Mouse (Mus musculus): ENCODE data around the gene Gjb2. TPM values are rescaled to one million over a fixed set of nuclear protein-coding genes. Genes with fewer than 3 reads are reported as not detected.

Gene Gjb2
- polyA plus RNA-seq, 1 experiment from 2014 or later, result 11.0 TPM

DNA sequence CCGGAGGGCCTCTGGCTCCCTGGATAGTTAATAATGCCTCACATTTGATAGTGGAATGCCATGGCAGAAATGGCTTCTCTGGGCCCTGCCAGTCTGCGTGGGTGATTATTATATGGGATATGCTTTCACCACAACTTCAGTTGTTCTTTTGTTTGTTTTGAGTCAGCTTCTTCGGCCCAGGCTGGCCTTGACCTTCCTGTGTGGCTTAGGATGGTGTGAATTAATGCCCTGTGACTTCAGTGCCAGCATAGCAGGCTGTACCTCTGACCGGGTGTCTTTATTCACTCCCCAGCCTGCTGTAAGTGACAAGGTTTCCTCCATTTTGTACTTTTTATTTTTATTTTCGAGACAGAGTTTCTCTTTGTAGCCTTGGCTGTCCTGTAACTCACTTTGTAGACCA, 3.4 kb upstream of the Gjb2 start:
- whole genome bisulfite sequencing, result 73% methylated on average over 5 of the region's 5 CpGs
- H3K27ac ChIP-seq (ENCODE audit: low read depth, low read length), result no peak overlapping the region
- H3K4me2 ChIP-seq (ENCODE audit: low read length), result no peak overlapping the region
- peaks cover 8% of the 10 kb centered on the region; the same call in 1 of the 2 replicates for H3K4me1 ChIP-seq (ENCODE audit: control insufficient read depth, insufficient read depth, low read length)
- H3K9ac ChIP-seq (ENCODE audit: low read length), result no peak overlapping the region
- no peaks in the 10 kb centered on the region for H3K9me3 ChIP-seq (replicated peaks; ENCODE audit: control insufficient read depth, low read length)
- no peaks in the 10 kb centered on the region for H3K36me3 ChIP-seq (ENCODE audit: control insufficient read depth, insufficient read depth, low read length)
- H3K4me3 ChIP-seq (ENCODE audit: low read depth, low read length), result no peak overlapping the region
- peaks cover 42% of the 10 kb centered on the region for H3K27me3 ChIP-seq (replicated peaks; ENCODE audit: control insufficient read depth, insufficient read depth, low read length)
- DNase-seq (ENCODE audit: low spot score), result no peak
- no peak for ATAC-seq

DNA sequence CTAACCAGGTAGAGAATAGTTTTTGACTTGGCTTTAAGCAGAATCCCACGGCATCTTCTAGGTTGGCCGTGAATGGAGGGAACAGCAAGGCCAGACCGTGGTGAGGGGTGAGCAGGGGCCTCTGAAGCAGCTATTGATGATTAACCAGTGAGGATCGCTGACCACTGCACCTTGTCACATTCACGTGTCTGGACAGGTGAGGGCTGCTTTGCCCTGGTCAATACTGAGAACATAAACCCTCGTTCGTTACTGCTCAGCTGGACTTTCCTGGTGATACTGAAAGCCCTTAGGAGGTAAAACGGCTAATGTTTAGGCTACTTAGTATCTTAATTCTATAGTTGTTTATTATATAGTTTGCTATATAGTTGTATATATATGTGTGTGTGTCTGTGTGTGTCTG, 2.6 kb upstream of the Gjb2 start:
- Histone ChIP-seq H3K36me3 (ENCODE audit: control insufficient read depth, insufficient read depth, low read length) (no peaks in the 10 kb centered on the region), H3K4me3 (ENCODE audit: low read depth, low read length) (no peak overlapping the region), H3K9ac (ENCODE audit: low read length) (no peak overlapping the region), H3K9me3 (replicated peaks; ENCODE audit: control insufficient read depth, low read length) (no peaks in the 10 kb centered on the region), H3K4me2 (ENCODE audit: low read length) (no peak overlapping the region), H3K27ac (ENCODE audit: low read depth, low read length) (no peak overlapping the region), H3K4me1 (ENCODE audit: control insufficient read depth, insufficient read depth, low read length) (peaks cover 8% of the 10 kb centered on the region; the same call in 1 of the 2 replicates), H3K27me3 (replicated peaks; ENCODE audit: control insufficient read depth, insufficient read depth, low read length) (peaks cover 46% of the 10 kb centered on the region)
- DNase-seq (ENCODE audit: low spot score) (no peak), ATAC-seq (no peak)
- WGBS, result 83% methylated on average over 8 of the region's 8 CpGs

DNA sequence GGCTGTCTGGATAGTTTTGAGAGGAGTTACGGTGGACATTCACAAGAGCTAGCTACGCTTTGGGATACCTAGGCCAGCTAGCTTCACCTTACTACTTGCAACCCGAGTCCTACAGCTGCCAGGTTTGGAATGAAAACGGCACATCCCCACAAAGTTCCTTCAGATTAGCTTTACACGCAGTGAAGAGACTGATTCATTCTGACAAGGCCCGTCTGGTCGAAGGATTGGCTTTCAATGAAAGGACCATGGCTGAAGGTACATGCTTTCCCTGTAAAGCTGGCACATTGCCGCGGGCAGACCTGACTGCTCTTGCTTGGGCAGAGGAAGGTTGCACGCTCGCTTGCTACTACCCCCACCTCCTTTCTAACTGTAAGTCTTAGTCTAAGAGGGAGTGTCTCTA, 1.2 kb upstream of the Gjb2 start:
- H3K4me3 ChIP-seq (ENCODE audit: low read depth, low read length), result no peak overlapping the region
- no peak for DNase-seq (ENCODE audit: low spot score)
- H3K36me3 ChIP-seq (ENCODE audit: control insufficient read depth, insufficient read depth, low read length), result no peaks in the 10 kb centered on the region
- H3K27me3 ChIP-seq (replicated peaks; ENCODE audit: control insufficient read depth, insufficient read depth, low read length), result peaks cover 49% of the 10 kb centered on the region
- 39% methylated on average over 11 of the region's 11 CpGs for WGBS
- peaks cover 8% of the 10 kb centered on the region; the same call in 1 of the 2 replicates for H3K4me1 ChIP-seq (ENCODE audit: control insufficient read depth, insufficient read depth, low read length)
- H3K27ac ChIP-seq (ENCODE audit: low read depth, low read length), result no peak overlapping the region
- no peaks in the 10 kb centered on the region for H3K9me3 ChIP-seq (replicated peaks; ENCODE audit: control insufficient read depth, low read length)
- ATAC-seq, result no peak
- no peak overlapping the region for H3K4me2 ChIP-seq (ENCODE audit: low read length)
- H3K9ac ChIP-seq (ENCODE audit: low read length), result no peak overlapping the region

DNA sequence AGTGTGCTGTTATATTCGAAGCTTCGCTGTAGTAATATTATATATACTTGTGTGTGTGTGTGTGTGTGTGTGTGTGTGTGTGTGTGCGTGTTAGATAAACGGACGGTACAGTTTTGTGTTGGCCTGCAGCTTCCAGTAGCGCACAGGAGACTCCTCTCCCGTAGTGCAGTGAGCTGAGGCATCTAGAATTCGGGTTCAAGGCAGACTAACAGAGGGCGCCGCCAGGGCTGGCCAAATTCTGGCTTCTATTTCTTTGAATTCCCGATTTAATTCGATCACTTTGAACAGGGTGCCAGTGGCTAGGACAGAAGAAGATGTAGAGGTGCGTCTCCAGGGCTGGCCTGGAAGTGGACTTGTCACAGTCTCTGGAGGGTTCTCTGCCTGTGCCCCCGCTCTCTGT, 609 bp upstream of the Gjb2 start:
- H3K9me3 ChIP-seq (replicated peaks; ENCODE audit: control insufficient read depth, low read length), result no peaks in the 10 kb centered on the region
- peak overlapping the region; percentile 52; the same call in 1 of the 2 replicates for H3K4me3 ChIP-seq (ENCODE audit: low read depth, low read length)

DNA sequence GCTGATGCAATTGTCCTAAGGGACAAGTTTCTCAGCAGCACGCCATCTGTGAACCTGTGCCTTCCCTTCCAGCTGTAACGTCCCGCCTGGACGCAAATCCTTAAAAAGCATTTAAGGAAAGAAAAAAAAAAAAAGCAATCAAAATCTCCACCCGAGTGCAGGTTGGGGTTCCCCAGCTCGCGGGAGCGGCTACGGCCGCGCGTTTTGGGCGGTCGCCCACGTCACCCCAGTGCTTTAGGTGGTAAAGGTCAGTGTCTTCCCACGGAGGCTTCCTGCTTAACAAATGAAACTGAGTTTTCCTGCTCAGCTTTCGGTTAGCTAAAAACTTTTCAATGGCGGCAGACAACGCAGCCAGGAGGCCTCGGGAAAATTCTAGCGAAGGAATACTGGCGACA, 794 bp downstream of the Gjb2 start:
- DNase-seq (ENCODE audit: low spot score), result peak; percentile 22
- Histone ChIP-seq H3K4me3 (ENCODE audit: low read depth, low read length) (peak overlapping the region; percentile 52), H3K36me3 (ENCODE audit: control insufficient read depth, insufficient read depth, low read length) (no peaks in the 10 kb centered on the region), H3K9ac (ENCODE audit: low read length) (peak overlapping the region; percentile 58), H3K4me1 (ENCODE audit: control insufficient read depth, insufficient read depth, low read length) (peaks cover 8% of the 10 kb centered on the region; the same call in 1 of the 2 replicates), H3K27ac (ENCODE audit: low read depth, low read length) (no peak overlapping the region), H3K4me2 (ENCODE audit: low read length) (peak overlapping the region; percentile 99), H3K27me3 (replicated peaks; ENCODE audit: control insufficient read depth, insufficient read depth, low read length) (peaks cover 49% of the 10 kb centered on the region), H3K9me3 (replicated peaks; ENCODE audit: control insufficient read depth, low read length) (no peaks in the 10 kb centered on the region)
- WGBS, result 2% methylated on average over 22 of the region's 22 CpGs
- no peak for ATAC-seq

More for the DNA sequence above, 609 bp upstream of the Gjb2 start:
- WGBS, result 8% methylated on average over 14 of the region's 14 CpGs
- Histone ChIP-seq H3K27me3 (replicated peaks; ENCODE audit: control insufficient read depth, insufficient read depth, low read length) (peaks cover 49% of the 10 kb centered on the region), H3K36me3 (ENCODE audit: control insufficient read depth, insufficient read depth, low read length) (no peaks in the 10 kb centered on the region), H3K4me1 (ENCODE audit: control insufficient read depth, insufficient read depth, low read length) (peaks cover 8% of the 10 kb centered on the region; the same call in 1 of the 2 replicates), H3K9ac (ENCODE audit: low read length) (no peak overlapping the region), H3K4me2 (ENCODE audit: low read length) (peak overlapping the region; percentile 99), H3K27ac (ENCODE audit: low read depth, low read length) (no peak overlapping the region)
- ATAC-seq (no peak), DNase-seq (ENCODE audit: low spot score) (no peak)

DNA sequence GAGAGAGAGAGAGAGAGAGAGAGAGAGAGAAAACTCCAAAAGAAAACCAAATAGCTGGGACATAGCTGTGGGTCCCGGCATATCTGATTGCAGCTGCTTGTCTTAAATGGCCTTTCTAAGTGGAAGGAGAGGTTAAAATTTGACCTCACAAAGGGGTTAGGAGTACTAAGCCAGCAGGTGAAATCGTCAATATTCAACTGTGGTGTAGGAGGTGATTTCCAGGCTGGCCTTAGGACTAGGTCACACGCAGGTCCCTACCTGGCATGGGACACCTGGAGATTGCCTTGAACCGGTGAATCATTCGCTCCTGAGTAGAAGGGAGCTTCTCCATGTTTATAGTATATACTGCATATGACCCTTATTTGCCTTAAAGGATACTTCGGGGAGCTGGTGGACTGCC, 1.4 kb downstream of the Gjb2 start:
- H3K4me2 ChIP-seq (ENCODE audit: low read length), result no peak overlapping the region
- DNase-seq (ENCODE audit: low spot score), result no peak
- H3K4me1 ChIP-seq (ENCODE audit: control insufficient read depth, insufficient read depth, low read length), result peaks cover 8% of the 10 kb centered on the region; the same call in 1 of the 2 replicates
- no peak overlapping the region for H3K9ac ChIP-seq (ENCODE audit: low read length)
- WGBS, result 61% methylated on average over 6 of the region's 6 CpGs
- peaks cover 49% of the 10 kb centered on the region for H3K27me3 ChIP-seq (replicated peaks; ENCODE audit: control insufficient read depth, insufficient read depth, low read length)
- H3K4me3 ChIP-seq (ENCODE audit: low read depth, low read length), result no peak overlapping the region; the same call in 1 of the 2 replicates
- H3K36me3 ChIP-seq (ENCODE audit: control insufficient read depth, insufficient read depth, low read length), result no peaks in the 10 kb centered on the region
- H3K9me3 ChIP-seq (replicated peaks; ENCODE audit: control insufficient read depth, low read length), result no peaks in the 10 kb centered on the region
- no peak for ATAC-seq
- H3K27ac ChIP-seq (ENCODE audit: low read depth, low read length), result no peak overlapping the region

DNA sequence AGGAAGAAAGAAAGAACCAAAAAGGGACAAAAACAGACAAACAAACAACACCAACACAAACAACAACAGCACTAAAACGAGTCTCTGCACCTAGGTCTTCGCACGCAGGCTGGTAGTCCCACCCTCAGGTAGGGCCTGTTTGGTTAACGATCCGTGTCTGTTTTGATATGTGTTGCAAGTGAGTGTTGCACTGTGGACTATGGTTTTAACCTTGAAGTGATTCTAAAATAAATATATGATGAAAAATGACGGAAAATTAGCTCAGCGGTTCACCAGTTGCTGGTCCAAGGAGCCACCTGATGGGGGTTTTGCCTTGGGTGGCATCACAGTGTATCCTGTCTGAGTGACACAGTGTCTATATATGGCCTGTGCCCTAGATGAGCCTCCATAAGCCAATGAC, 2.9 kb downstream of the Gjb2 start:
- Histone ChIP-seq H3K4me1 (ENCODE audit: control insufficient read depth, insufficient read depth, low read length) (peaks cover 8% of the 10 kb centered on the region; the same call in 1 of the 2 replicates), H3K9ac (ENCODE audit: low read length) (no peak overlapping the region), H3K27ac (ENCODE audit: low read depth, low read length) (no peak overlapping the region), H3K9me3 (replicated peaks; ENCODE audit: control insufficient read depth, low read length) (no peaks in the 10 kb centered on the region), H3K27me3 (replicated peaks; ENCODE audit: control insufficient read depth, insufficient read depth, low read length) (peaks cover 44% of the 10 kb centered on the region), H3K4me3 (ENCODE audit: low read depth, low read length) (no peak overlapping the region), H3K4me2 (ENCODE audit: low read length) (no peak overlapping the region), H3K36me3 (ENCODE audit: control insufficient read depth, insufficient read depth, low read length) (no peaks in the 10 kb centered on the region)
- 89% methylated on average over 7 of the region's 7 CpGs for WGBS
- DNase-seq (ENCODE audit: low spot score), result no peak
- no peak for ATAC-seq

DNA sequence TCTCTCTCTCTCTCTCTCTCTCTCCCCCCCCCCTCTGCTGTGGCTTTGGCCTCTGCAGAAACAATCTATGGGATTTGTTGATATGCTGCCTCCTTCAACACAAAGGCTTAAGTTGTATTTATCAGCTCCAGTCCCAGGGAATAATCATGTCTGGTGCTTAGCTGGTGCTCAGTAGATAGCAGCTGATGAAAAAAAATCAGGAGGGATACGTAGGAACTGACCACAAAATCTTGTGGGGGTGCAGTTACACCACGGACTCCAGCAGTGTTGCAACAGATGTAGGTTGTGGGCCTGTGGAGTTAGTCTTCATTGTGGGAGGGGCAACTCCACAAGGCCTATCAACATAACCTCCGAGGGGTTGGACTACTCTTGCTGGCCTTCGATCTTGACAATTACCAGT, 8.6 kb downstream of the Gjb2 start:
- Histone ChIP-seq H3K27me3 (replicated peaks; ENCODE audit: control insufficient read depth, insufficient read depth, low read length) (no peaks in the 10 kb centered on the region), H3K27ac (ENCODE audit: low read depth, low read length) (no peak overlapping the region), H3K4me2 (ENCODE audit: low read length) (no peak overlapping the region), H3K4me1 (ENCODE audit: control insufficient read depth, insufficient read depth, low read length) (no peaks in the 10 kb centered on the region), H3K9me3 (replicated peaks; ENCODE audit: control insufficient read depth, low read length) (no peaks in the 10 kb centered on the region), H3K4me3 (ENCODE audit: low read depth, low read length) (no peak overlapping the region), H3K9ac (ENCODE audit: low read length) (no peak overlapping the region), H3K36me3 (ENCODE audit: control insufficient read depth, insufficient read depth, low read length) (no peaks in the 10 kb centered on the region)
- DNase-seq (ENCODE audit: low spot score) (no peak), ATAC-seq (no peak)
- WGBS, result 71% methylated on average over 4 of the region's 4 CpGs

DNA sequence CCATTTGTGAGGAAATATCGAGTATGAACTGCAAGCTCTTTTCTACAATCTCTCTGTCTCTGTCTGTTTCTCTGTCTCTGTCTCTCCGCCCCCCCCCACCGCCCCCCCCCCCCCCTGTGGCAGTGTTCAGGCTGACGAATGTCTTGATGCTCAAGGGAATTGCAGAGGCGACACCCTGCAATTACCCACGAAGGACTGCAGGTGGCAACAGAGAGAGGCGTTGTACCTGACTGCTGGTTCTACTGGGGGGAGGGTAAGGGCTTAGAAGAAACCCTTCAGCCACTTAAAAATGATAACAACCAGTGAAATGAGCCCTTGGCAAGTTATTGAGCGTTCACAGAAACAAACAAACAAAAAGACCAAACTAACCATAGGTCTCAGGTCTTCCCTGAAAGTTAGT, 11.5 kb downstream of the Gjb2 start:
- 7% methylated on average over 8 of the region's 8 CpGs for WGBS
- Histone ChIP-seq H3K9me3 (replicated peaks; ENCODE audit: control insufficient read depth, low read length) (no peaks in the 10 kb centered on the region), H3K4me2 (ENCODE audit: low read length) (no peak overlapping the region), H3K27ac (ENCODE audit: low read depth, low read length) (no peak overlapping the region), H3K4me3 (ENCODE audit: low read depth, low read length) (no peak overlapping the region), H3K9ac (ENCODE audit: low read length) (no peak overlapping the region), H3K27me3 (replicated peaks; ENCODE audit: control insufficient read depth, insufficient read depth, low read length) (no peaks in the 10 kb centered on the region), H3K4me1 (ENCODE audit: control insufficient read depth, insufficient read depth, low read length) (no peaks in the 10 kb centered on the region), H3K36me3 (ENCODE audit: control insufficient read depth, insufficient read depth, low read length) (no peaks in the 10 kb centered on the region)
- ATAC-seq (no peak), DNase-seq (ENCODE audit: low spot score) (peak; percentile 58)
